Mouse (Mus musculus): ENCODE measurements at regions not wholly inside any gene's neighbourhood (a gene's known extent, or its start where the extent isn't known, plus 50 kb on each side); places are given as distances from the start of the nearest gene placed in this dataset.
"Not testable (repeated sequence)": the region's sequence is repeated elsewhere in the genome, so short reads cannot be mapped to it uniquely, and the experiment has no call there.

- no peak for DNase-seq
Measured at GRCm38 (mm10) chr14:15872013-15872412, 377.1 kb upstream of the Ngly1 start.

DNA sequence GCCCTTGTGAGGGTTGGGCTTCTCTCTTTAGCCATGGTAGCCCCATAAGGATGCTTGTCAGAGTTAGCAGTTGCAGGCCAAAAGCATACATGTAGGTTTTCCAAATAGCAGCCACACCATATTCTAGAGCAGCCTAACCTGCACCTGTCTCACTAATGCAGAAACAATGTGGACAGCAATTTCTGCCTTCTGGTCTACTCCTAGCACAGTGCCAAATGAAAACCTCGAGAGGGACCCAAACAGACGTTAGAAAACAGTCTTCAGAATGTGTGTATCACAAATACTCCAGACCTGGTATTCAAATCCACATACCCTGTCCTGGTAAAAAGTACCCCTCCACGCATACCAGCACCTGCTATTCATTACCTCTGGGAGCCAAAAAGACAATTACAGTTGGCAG lies 368.9 kb upstream of the Ngly1 start:
- no peak for DNase-seq

- peak; percentile 24 to 28 for DNase-seq
Measured at GRCm38 (mm10) chr14:15881284-15881683, 367.8 kb upstream of the Ngly1 start.

- DNase-seq: no peak
Measured at GRCm38 (mm10) chr14:15884641-15885340, 364.3 kb upstream of the Ngly1 start.

DNA sequence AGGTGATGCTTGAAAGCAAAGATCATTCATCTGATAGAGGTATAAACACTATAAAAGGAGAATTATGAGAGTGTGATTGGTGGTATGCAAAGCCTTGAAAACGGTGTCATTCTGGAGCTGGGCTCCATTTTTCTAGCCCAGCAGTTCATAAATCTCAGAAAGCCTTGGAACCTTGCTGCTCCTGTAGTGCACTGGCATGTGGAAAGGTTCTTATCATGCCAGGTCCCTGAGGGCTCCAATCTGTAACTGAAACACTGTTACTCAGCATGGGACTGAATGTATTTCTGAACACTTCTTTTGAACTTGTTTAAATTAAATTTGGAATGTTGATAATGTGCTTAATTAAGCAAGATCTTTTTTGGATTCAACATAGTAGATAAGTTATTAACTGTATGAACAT lies 352.0 kb upstream of the Ngly1 start:
- DNase-seq: no peak

DNA sequence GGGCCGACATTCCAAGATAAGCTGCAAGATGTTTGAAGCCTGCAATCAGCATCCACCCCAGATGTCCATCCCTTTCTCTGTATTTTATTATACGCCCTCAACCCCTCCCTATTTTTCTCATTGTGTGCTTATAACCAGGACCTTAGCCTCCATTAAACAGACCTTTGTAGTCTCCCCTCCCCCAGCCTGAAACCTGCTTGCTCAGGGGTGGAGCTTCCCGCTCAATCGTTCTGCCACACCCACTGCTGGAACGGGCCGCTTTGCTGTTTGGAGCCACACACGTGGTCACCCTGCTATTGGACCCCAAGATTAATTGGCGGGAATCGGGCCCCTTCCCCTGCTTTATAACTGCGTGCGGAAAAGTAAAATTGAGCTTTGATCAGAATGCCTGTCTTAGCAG lies 342.7 kb upstream of the Ngly1 start:
- not testable (repeated sequence) for DNase-seq

DNA sequence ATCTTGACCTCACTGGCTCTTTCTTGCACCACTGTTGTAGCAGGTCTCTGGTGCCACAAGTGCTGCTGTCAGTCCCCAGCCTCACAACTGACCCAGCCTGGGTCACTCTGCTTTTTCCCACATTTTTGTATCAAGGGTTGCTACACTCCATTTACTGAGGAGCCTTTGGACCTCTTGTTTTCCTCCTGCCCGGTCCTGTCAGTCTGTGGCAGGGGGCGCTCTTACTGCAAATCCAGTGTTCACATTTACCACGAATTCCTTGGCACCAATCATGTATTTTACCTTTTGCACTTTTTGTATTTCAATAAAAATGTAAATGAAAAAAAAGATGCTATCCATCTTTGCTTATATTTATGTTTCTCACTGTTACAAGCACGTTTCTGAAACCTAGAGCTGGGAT lies 335.9 kb upstream of the Ngly1 start:
- DNase-seq: not testable (repeated sequence)

GRCm38 (mm10) chr14:15914176-15914575 lies 334.9 kb upstream of the Ngly1 start:
- no peak for DNase-seq

DNA sequence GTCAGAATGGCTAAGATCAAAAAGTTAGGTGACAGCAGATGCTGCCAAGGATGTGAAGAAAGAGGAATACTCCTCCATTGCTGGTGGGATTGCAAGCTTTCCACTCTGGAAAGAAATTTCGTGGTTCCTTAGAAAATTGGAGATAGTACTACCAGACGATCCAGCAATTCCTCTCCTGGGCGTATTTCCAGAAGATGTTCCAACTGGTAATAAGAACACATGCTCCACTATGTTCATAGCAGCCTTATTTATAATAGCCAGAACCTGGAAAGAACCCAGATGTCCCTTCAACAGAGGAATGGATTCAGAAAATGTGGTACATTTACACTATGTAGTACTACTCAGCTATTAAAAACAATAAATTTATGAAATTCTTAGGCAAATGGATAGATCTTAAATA lies 324.4 kb upstream of the Ngly1 start:
- not testable (repeated sequence) for DNase-seq

DNA sequence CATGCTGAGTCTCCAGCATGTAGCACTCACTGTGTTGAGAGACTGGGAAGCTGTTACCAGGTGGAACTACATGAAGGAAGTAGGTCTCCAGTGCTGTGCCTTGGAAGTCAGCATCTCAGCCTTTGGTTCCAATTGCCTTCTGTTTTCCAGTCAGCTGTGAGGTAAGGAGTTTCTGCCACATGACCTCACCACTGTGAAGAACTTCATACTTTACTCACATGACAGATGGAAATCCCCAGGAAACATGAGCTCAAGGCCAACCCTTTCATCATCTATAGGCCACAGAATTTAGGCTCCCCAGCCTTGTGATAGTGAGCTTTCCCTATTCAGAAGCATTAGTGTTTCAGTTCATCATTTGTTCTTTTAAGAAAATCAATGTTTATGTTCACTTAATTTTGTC lies 314.4 kb upstream of the Ngly1 start:
- DNase-seq: no peak

DNA sequence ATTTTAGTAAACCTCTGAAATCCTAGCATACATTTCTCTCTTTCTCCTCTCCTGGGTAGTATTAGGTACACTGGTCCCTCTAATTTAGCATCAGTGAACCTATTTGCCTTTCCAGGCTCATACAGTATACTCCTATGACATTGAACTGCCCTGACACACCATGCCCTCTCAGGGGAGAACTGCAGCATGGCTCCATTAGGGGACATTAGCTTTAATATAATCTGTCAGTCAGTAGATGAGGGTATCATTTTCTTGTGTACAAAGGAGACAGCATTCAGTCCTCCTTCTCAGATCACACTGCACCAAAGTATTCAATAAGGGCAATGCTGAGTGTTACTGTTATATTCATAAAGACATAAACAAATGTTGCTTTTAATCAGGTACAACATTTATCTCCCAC lies 278.8 kb upstream of the Ngly1 start:
- no peak for DNase-seq

DNA sequence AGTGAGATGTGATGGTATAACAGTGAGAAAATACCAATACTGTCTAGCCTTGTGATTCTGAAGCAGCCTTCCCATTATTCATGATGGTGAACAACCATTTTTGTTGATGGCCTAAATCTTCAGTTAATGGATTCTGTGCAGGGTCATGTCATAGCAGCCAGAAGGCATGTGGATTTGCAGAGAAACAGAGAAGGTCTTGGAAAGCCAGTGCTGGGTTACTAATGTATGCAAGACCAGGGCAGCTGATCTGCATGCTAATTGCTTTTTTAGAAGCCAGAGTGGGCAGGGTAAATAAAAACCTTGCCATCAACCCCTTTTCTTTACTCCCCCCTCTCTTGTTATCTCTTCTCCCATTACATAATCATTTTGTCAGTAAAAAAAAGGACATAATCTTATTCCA lies 278.3 kb upstream of the Ngly1 start:
- DNase-seq: no peak

DNA sequence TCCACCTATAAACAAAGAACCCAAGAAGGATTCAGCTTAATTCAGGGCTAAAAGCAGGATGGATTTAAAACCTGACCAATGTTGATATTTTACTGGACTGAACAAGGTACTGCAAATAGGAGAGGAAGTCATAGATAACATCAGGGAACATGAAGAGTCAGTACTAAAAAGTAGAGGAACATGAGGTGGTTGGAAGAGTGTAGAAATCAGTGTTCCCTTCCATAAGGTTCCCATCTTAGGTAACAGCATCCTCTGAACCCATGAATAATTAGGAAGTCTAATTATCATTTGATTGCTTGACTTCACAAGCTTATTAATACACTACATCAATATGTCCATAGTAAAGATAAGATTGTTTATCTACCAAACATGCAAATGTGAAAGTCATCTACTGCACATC lies 277.8 kb upstream of the Ngly1 start:
- no peak for DNase-seq

DNA sequence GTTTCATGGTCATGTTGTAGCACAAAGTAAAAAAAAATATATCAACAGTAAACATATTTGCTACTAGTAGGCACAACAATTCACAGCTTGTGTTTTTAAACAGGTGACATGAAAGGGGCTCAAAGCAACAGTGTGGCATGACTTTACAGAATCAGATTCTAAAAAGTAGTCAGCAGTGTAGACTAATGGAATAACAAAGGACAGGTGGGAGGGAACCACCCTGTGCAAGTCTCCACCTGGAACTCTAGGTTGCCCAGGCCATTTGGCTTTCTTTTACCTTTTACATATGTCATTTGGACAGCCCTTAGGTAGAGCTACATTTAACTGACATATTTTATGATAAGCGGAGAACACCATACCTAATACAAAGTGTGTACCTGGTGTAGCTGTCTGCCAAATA lies 271.7 kb upstream of the Ngly1 start:
- no peak for DNase-seq

- DNase-seq: no peak
Measured at GRCm38 (mm10) chr14:15978329-15978728, 270.8 kb upstream of the Ngly1 start.

- no peak for DNase-seq
Measured at GRCm38 (mm10) chr14:16005409-16005808, 243.7 kb upstream of the Ngly1 start.

DNA sequence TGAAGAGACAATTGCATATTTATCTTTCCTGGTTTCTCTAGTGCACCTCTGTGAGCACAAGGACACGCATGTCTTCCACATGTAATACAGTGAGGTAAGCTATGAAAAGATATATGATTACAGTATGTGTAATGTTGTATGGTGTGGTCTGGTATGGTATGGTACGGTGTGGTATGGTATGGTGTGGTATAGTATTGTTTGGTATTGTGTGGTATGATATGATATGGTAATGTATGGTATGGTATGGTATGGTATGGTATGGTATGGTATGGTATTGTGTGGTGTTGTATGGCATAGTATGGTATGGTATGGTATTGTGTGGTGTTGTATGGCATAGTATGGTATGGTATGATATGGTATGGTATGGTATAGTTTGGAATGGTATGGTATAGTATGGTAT lies 242.1 kb upstream of the Ngly1 start:
- no peak for DNase-seq

DNA sequence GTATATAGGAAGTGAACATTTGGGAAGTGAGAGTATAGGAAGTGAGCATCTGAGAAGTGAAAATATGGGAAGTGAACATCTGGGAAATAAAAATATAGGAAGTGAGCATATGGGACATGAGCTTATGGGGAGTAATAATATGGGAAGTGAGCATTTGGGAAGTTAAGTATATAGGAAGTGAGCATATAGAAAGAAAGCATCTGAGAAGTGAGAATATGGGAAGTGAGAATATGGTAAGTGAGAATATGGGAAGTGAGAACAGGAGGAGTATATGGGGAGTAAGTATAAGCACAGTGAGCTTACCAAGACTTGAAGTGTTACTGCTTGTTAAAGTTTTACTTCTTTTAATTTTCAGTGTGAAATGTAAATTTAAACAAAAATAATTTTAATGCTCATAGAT lies 239.3 kb upstream of the Ngly1 start:
- no peak for DNase-seq

DNA sequence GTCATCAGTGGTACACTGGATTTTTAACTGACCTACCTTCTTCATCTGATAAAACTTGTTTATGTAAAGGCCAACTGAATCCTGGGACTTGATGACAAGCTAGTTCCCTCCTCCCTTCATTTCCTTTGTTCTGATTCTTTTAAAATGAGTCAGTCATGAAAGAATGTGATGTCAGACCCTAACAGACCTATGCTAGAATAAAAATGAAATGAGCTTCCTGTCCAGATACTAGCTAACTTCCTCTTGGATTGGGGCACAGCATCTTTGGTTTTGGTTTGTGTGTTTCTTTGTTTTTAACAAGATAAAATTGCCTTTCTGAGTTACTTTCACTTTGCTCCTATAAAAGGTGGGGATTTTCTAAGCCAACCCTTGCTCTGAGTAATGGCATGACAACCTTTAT lies 225.2 kb upstream of the Ngly1 start:
- DNase-seq: no peak

DNA sequence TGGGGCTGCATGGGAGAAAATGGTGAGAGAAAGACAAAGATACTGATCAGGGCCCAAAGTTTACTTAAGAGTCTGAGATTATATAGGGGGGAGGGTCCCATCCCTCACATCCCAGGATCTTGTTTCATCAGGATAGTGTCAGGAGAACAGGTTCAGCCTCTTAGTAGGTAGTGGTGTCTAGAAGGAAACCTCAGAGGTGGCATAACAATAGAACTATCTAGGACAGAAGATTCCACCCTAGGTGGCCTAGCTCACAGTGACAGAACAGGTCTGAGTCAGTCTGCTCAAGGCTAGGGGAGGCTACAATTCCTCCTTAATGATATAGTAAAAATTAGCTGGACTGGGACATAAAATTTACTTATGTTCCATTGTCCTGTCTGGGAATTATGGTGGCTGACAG lies 211.3 kb upstream of the Ngly1 start:
- no peak for DNase-seq

DNA sequence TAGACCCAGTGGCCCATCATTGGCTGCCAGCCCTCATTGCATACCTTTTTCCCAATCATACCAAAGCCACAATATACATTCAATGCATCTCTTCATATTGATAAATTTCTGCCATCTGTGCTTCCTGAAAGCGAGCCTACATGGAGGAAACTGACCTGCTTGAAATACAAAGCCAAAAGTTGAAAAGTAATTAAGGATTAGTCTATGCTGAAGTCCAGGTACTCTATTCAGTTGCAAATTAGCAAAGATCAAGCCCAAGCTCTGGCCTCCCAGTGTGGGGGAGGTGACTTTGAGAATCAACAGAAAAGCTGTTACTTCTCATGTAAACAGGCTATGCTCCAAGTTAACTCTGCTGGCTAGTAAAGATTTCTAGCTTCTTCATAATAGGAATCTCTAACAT lies 210.7 kb upstream of the Ngly1 start:
- DNase-seq: no peak

DNA sequence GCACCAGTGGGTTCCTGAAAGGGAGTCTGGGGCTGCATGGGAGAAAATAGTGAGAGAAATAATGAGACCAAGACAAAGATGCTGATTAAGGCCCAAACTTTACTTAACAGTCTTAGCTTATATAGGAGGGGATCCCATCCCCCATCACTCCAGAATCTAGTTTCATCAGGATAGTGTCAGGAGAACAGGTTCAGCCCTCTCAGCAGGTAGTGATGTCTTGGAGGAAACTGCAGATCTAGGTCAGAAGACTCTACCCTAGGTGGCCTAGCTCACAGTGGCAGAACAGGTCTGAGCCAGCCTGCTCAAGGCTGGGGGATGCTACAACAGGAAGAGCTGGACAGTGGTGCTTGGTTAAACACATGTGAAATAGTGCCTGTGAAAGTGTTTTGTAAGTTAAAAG lies 204.6 kb upstream of the Ngly1 start:
- DNase-seq: no peak

- not testable (repeated sequence) for DNase-seq
Measured at GRCm38 (mm10) chr14:16072534-16072933, 176.5 kb upstream of the Ngly1 start.

DNA sequence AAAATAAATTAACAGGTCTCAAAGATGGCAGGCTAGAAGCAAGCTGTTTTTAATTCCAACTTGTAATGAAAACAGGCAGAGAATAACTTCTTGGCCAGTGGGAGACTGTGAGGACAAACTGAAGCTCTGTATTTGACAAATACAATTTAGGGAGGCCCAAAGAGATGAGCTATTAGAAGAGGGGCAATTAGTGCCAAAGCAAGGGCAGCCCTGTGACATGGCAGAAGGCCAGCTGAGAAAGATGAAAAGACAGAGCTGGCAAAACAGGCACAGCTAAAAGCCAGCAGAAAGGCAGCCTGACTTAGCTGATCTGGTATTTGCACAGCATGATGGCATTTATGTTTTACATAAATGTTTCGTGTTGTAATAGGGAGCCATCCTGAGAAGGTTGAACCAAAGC lies 175.0 kb upstream of the Ngly1 start:
- no peak for DNase-seq

- no peak for DNase-seq
Measured at GRCm38 (mm10) chr14:16079096-16079495, 170.0 kb upstream of the Ngly1 start.

All from layer of hippocampus, postnatal 36 days (tissue).